Mouse (Mus musculus): ENCODE measurements around the gene Alkbh6. TPM values are rescaled to one million over a fixed set of nuclear protein-coding genes. Genes with fewer than 3 reads are reported as not detected.

The Alkbh6 gene
- total and polyA plus RNA-seq, 2 experiments from 2014 or later: 116 to 129 TPM

DNA sequence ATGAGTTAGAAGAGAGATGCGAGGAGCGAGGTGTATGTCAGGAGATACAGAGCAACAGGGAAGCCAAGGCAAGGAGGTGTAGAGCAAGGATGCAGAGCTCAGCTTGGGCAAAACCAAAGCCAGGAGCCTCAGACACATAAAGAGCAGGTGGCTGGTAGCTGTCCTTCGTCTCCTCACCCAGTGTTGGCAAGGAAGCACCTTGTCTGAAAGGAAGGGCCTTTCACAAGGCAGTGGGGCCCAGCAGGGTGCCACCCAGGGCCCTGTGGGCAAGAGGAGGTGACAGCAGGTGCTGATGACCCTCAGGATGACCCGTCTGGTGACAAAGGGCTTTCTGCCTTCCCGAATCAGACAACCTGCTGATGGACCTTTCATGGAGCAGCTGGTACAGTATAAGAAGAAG, 26.0 kb downstream of the Alkbh6 start:
- WGBS: 66% methylated on average over 5 of the region's 5 CpGs
- peaks cover 16% of the 10 kb centered on the region for H3K4me1 ChIP-seq (ENCODE audit: insufficient read depth, low read length)
- H3K27me3 ChIP-seq (ENCODE audit: insufficient read depth, low read length): no peaks in the 10 kb centered on the region
- H3K27ac ChIP-seq: no peak overlapping the region
- no peak overlapping the region for H3K9ac ChIP-seq (replicated peaks; ENCODE audit: low read length)
- no peaks in the 10 kb centered on the region for H3K36me3 ChIP-seq (ENCODE audit: insufficient read depth, low read length)
- H3K4me3 ChIP-seq (ENCODE audit: low read length): no peak overlapping the region
- H3K9me3 ChIP-seq (ENCODE audit: low read length): no peaks in the 10 kb centered on the region
- H3K4me2 ChIP-seq (ENCODE audit: low read depth, low read length): no peak overlapping the region
- TF ChIP-seq CTCF (IDR thresholded peaks at IDR 0.05; ENCODE audit: low read depth): no peak
- no peak for ATAC-seq
- DNase-seq (ENCODE audit: low spot score): no peak

DNA sequence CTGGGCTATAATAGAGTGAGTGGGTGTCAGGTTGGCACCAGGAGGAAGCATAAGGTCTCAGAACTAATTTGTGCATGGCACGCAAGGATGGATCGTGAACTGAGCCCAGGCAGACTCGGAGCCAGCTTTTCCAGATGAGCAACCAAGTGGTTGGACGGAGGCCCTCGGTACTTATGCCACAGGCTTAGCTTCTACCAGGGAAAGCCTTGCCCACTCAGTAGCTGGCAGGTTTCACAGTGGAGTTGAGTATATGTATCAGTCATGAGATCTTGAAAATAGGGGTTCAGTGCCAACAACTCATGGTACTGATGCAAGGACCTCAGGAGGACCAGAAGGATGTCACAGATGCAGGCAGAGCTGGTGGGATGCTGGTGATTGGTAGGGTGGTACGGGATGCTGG, 27.2 kb downstream of the Alkbh6 start:
- H3K4me2 ChIP-seq (ENCODE audit: low read depth, low read length): no peak overlapping the region
- no peak overlapping the region for H3K27ac ChIP-seq
- H3K9ac ChIP-seq (replicated peaks; ENCODE audit: low read length): no peak overlapping the region
- no peaks in the 10 kb centered on the region for H3K9me3 ChIP-seq (ENCODE audit: low read length)
- peaks cover 16% of the 10 kb centered on the region for H3K4me1 ChIP-seq (ENCODE audit: insufficient read depth, low read length)
- no peak for TF ChIP-seq CTCF (IDR thresholded peaks at IDR 0.05; ENCODE audit: low read depth)
- WGBS: 56% methylated on average over 6 of the region's 6 CpGs
- no peaks in the 10 kb centered on the region for H3K27me3 ChIP-seq (ENCODE audit: insufficient read depth, low read length)
- H3K4me3 ChIP-seq (ENCODE audit: low read length): no peak overlapping the region
- no peak for ATAC-seq
- no peaks in the 10 kb centered on the region for H3K36me3 ChIP-seq (ENCODE audit: insufficient read depth, low read length)
- peak; percentile 63 for DNase-seq (ENCODE audit: low spot score)

DNA sequence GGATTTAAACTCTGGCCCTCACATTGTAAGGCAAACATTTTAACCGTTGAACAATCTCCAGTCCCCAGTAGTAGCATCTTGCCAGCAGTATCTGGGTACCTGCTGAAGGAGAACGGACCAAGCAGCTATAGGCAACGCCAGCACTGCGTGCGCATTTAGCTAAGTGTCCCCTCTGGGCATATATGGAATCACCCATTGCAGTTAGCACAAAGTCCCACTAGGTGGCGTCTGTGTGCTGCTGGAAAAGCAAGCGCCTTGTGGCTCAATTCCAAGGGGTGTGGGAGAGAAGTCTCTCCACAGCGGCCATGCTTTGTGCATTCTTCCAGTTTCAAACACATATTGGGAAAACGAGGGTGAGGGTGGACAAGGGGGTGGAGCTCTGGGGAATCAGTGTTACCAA, 27.9 kb downstream of the Alkbh6 start:
- Histone ChIP-seq H3K4me3 (ENCODE audit: low read length) (no peak overlapping the region), H3K9ac (replicated peaks; ENCODE audit: low read length) (no peak overlapping the region; the same call in 1 of the 2 replicates), H3K27me3 (ENCODE audit: insufficient read depth, low read length) (no peaks in the 10 kb centered on the region), H3K4me2 (ENCODE audit: low read depth, low read length) (peak overlapping the region; percentile 10; the same call in 1 of the 2 replicates), H3K9me3 (ENCODE audit: low read length) (no peaks in the 10 kb centered on the region), H3K36me3 (ENCODE audit: insufficient read depth, low read length) (no peaks in the 10 kb centered on the region), H3K27ac (peak overlapping the region; percentile 20; the same call in 1 of the 2 replicates), H3K4me1 (ENCODE audit: insufficient read depth, low read length) (peaks cover 16% of the 10 kb centered on the region)
- 1% methylated on average over 9 of the region's 9 CpGs for WGBS
- peak; percentile 99 for TF ChIP-seq CTCF (IDR thresholded peaks at IDR 0.05; ENCODE audit: low read depth)
- ATAC-seq (peak; percentile 65), DNase-seq (ENCODE audit: low spot score) (peak; percentile 98)

DNA sequence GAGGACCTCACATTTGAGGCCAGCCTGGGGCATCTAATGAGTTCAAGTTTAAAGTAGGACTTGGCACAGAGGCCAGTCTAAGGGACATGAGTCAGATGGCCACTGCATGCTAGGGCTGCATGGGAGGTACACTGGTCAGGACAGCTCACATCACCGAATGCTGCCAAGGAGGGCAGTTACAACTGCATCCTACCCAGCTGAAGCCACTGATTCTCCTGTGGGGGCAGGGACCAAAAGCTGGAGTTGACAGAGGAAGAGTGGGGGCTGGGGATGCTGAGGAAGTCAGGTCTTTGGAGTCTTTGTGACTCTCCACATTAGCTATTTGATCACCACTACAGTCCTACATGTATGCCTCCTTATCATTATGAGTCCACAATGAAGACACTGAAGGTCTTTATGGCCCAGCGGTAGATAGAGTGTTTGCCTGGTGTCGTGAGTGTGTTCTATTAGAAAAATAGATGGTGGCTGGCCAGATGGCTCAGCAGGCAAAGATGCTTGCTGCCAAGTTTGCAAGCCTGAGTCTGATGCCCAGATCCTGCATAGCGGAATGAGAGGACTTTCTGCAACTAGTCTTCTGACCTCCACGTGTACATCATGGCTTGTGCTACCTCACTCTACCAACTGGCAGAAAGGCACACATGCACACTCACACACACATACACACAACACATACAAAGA, 31.1 kb downstream of the Alkbh6 start:
- DNase-seq (ENCODE audit: low spot score): peak; percentile 72

DNA sequence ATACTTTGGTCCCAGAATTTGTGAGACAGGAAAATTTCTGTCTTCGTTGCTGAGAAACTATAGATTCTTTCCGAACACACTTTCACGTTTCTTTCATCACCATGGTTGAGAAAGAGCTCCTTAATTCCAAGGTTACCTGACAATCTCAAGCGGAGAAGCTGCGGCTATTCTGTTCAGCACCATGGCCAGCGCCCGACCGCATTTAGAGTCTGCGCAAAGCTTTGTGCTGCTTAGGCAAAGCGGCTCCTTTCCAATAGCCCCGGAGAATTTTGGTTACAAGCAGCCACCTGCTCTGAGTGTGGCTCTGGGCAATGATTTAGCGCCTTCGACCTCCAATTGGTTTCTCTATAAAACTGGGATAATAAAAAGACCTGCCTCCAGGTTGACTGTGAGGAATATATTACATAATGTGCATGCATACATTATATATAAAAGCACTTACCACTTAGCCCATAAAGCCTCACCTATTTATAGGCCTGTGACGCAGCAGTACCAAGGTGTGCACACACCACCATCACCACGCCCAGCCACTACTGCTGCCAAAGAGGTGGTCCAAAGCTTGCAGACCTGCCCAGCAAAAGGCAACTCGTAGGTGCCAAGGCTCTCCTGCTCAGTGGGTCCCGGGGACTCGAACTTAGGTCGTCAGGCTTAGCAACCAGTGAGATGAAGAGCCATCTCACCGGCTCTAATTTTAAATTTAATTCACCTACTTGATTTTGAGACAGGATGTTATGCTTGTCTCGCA, 38.3 kb downstream of the Alkbh6 start:
- 31% methylated on average over 21 of the region's 21 CpGs for WGBS
- H3K9ac ChIP-seq (replicated peaks; ENCODE audit: low read length): no peak overlapping the region
- ATAC-seq (no peak), DNase-seq (ENCODE audit: low spot score) (peak; percentile 68)
- H3K4me3 ChIP-seq (ENCODE audit: low read length): no peak overlapping the region
- no peak overlapping the region for H3K27ac ChIP-seq
- no peak for TF ChIP-seq CTCF (IDR thresholded peaks at IDR 0.05; ENCODE audit: low read depth)
- H3K36me3 ChIP-seq (ENCODE audit: insufficient read depth, low read length): no peaks in the 10 kb centered on the region
- peaks cover 5% of the 10 kb centered on the region; the same call in 1 of the 2 replicates for H3K4me1 ChIP-seq (ENCODE audit: insufficient read depth, low read length)
- H3K4me2 ChIP-seq (ENCODE audit: low read depth, low read length): no peak overlapping the region
- peaks cover 3% of the 10 kb centered on the region; the same call in 1 of the 2 replicates for H3K27me3 ChIP-seq (ENCODE audit: insufficient read depth, low read length)
- no peaks in the 10 kb centered on the region for H3K9me3 ChIP-seq (ENCODE audit: low read length)

More for the DNA sequence above, 31.1 kb downstream of the Alkbh6 start:
- Histone ChIP-seq H3K4me1 (ENCODE audit: insufficient read depth, low read length) (0 out of 2 replicates have a peak, but pooled peaks cover 1% of the 10 kb centered on the region), H3K4me3 (ENCODE audit: low read length) (no peak overlapping the region), H3K27me3 (ENCODE audit: insufficient read depth, low read length) (no peaks in the 10 kb centered on the region), H3K27ac (peak overlapping the region; percentile 58), H3K36me3 (ENCODE audit: insufficient read depth, low read length) (no peaks in the 10 kb centered on the region), H3K4me2 (ENCODE audit: low read depth, low read length) (no peak overlapping the region), H3K9ac (replicated peaks; ENCODE audit: low read length) (no peak overlapping the region), H3K9me3 (ENCODE audit: low read length) (no peaks in the 10 kb centered on the region)
- 45% methylated on average over 5 of the region's 5 CpGs for WGBS
- ATAC-seq: peak; percentile 50; the same call in 1 of the 2 replicates
- no peak for TF ChIP-seq CTCF (IDR thresholded peaks at IDR 0.05; ENCODE audit: low read depth)

DNA sequence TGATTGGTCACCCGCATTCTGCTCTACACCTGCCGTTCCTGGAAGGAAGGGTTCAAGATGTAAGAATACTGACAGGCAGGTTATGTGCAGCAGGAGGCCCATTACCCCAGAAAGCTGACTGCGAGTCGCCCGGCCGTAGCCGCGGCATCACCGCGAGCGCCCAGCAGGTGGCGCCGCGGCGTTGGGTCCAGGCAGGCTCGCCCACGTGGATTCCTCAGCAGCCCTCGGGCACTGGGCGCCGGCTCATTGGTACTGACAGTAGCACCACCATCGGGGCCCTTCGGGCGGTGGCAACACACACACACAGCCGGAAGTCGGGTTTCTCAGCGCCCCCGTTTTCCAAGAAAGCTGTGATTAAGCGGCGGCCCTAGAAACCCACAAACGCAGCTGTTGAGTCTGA, 39.3 kb downstream of the Alkbh6 start:
- Histone ChIP-seq H3K4me1 (ENCODE audit: insufficient read depth, low read length) (peaks cover 5% of the 10 kb centered on the region; the same call in 1 of the 2 replicates), H3K9me3 (ENCODE audit: low read length) (no peaks in the 10 kb centered on the region), H3K4me3 (ENCODE audit: low read length) (0 out of 2 replicates have a peak overlapping the region, but pooled peaks have one; percentile 10), H3K9ac (replicated peaks; ENCODE audit: low read length) (no peak overlapping the region), H3K27ac (no peak overlapping the region), H3K27me3 (ENCODE audit: insufficient read depth, low read length) (peaks cover 3% of the 10 kb centered on the region; the same call in 1 of the 2 replicates), H3K4me2 (ENCODE audit: low read depth, low read length) (peak overlapping the region; percentile 32), H3K36me3 (ENCODE audit: insufficient read depth, low read length) (no peaks in the 10 kb centered on the region)
- peak; percentile 68 for TF ChIP-seq CTCF (IDR thresholded peaks at IDR 0.05; ENCODE audit: low read depth)
- 1% methylated on average over 30 of the region's 30 CpGs for WGBS
- peak; percentile 82 for ATAC-seq
- peak; percentile 89 for DNase-seq (ENCODE audit: low spot score)

All from hindbrain, postnatal 0 days (tissue).